29 mouse cellular contexts compared by ENCODE assay signal in genomic region chr7:112084222-112084621, GRCm38 (mm10).
"Had no signal": no experiment of that assay in that cellular context is flagged by ENCODE, and none has a peak within 500 bp of the region (broad histone marks: within the 10 kb centered on the region; RNA-seq: fewer than 3 reads in every experiment).

No protein-coding gene starts in this region.

- H3K9ac ChIP-seq: limb, embryonic 12.5 days; limb, embryonic 15.5 days; liver, embryonic 12.5 days; liver, embryonic 13.5 days; liver, embryonic 14.5 days; liver, embryonic 15.5 days; liver, postnatal 0 days; lung, embryonic 14.5 days; lung, embryonic 15.5 days; midbrain, embryonic 12.5 days; midbrain, embryonic 15.5 days had no signal

- H3K4me1 ChIP-seq: limb, embryonic 12.5 days; limb, embryonic 15.5 days; liver, embryonic 12.5 days; liver, embryonic 13.5 days; liver, embryonic 15.5 days; lung, embryonic 15.5 days; megakaryocyte, embryonic 14.5 days; midbrain, embryonic 10.5 days; midbrain, embryonic 12.5 days; midbrain, embryonic 15.5 days had no signal

- H3K4me2 ChIP-seq: limb, embryonic 12.5 days; limb, embryonic 15.5 days; liver, embryonic 11.5 days; liver, embryonic 12.5 days; liver, embryonic 13.5 days; liver, embryonic 15.5 days; lung, embryonic 14.5 days; lung, embryonic 15.5 days; midbrain, embryonic 12.5 days; midbrain, embryonic 15.5 days had no signal

- H3K27ac ChIP-seq: left cerebral cortex, adult 2 months; limb, embryonic 12.5 days; limb, embryonic 15.5 days; liver, embryonic 12.5 days; liver, embryonic 13.5 days; liver, embryonic 14.5 days; liver, embryonic 15.5 days; lung, embryonic 15.5 days; macrophage; midbrain, embryonic 10.5 days; midbrain, embryonic 12.5 days; midbrain, embryonic 15.5 days had no signal

- DNase-seq: layer of hippocampus, postnatal 36 days; left cerebral cortex, postnatal 4 days; liver; liver, embryonic 13.5 days; liver, postnatal 0 days; lung, adult 18-20 months; lung, adult 2 months; lung, embryonic 14.5 days; lung, postnatal 10 days; lung, postnatal 14 days; lung, postnatal 36 days; lung, postnatal 4 days; midbrain, embryonic 14.5 days had no signal

- H3K4me3 ChIP-seq: left cerebral cortex, adult 2 months; limb, embryonic 12.5 days; limb, embryonic 15.5 days; liver, embryonic 12.5 days; liver, embryonic 13.5 days; liver, embryonic 15.5 days; lung, embryonic 15.5 days; megakaryocyte, embryonic 14.5 days; midbrain, embryonic 10.5 days; midbrain, embryonic 12.5 days; midbrain, embryonic 15.5 days; myocyte had no signal

- H3K9me3 ChIP-seq: limb, embryonic 12.5 days; limb, embryonic 15.5 days; liver, embryonic 12.5 days; liver, embryonic 13.5 days; liver, embryonic 15.5 days; lung, embryonic 15.5 days; megakaryocyte, embryonic 14.5 days; midbrain, embryonic 10.5 days; midbrain, embryonic 12.5 days; midbrain, embryonic 15.5 days had no signal

- ATAC-seq: liver, embryonic 12.5 days; liver, postnatal 0 days; lung, postnatal 0 days; midbrain, embryonic 15.5 days; midbrain, embryonic 16.5 days had no signal

- H3K27me3 ChIP-seq: limb, embryonic 12.5 days; limb, embryonic 15.5 days; liver, embryonic 12.5 days; liver, embryonic 13.5 days; liver, embryonic 15.5 days; lung, embryonic 15.5 days; megakaryocyte, embryonic 14.5 days; midbrain, embryonic 12.5 days; midbrain, embryonic 15.5 days had no signal
